ENCODE assay signal across 19 mouse cellular contexts in genomic region chr1:62736455-62737012, GRCm38 (mm10). TPM values are rescaled to one million over a fixed set of nuclear protein-coding genes. Genes with fewer than 3 reads are reported as not detected.
A peak's percentile ranks its signal among the peaks of the same experiment; 100 is the strongest.
DNase-seq lines count a peak whose midpoint lies in the region; ATAC-seq and TF ChIP-seq lines count a peak whose summit lies in the region.
"Had no signal": no experiment of that assay in that cellular context is flagged by ENCODE, and none has a peak within 500 bp of the region (broad histone marks: within the 10 kb centered on the region; RNA-seq: fewer than 3 reads in every experiment).

No protein-coding gene starts in this region.

- 0 out of 2 replicates have a peak, but pooled peaks cover 5% of the 10 kb centered on the region for H3K4me1 ChIP-seq in intestine, embryonic 16.5 days (ENCODE audit: control insufficient read depth, insufficient read depth, low read length)
- no peaks in the 10 kb centered on the region for H3K4me1 ChIP-seq in intestine, postnatal 0 days (replicated peaks; ENCODE audit: control insufficient read depth, insufficient read depth, low read length)
- peaks cover 92% of the 10 kb centered on the region for H3K4me1 ChIP-seq in E14TG2a.4 (replicated peaks; ENCODE audit: low read depth, low read length)
- H3K4me1 ChIP-seq in kidney, adult 2 months (ENCODE audit: control insufficient read depth, insufficient read depth, low read length), result peaks cover 7% of the 10 kb centered on the region; the same call in 1 of the 2 replicates

- TF ChIP-seq CTCF in intestine, postnatal 0 days (IDR thresholded peaks at IDR 0.05; ENCODE audit: low read depth), result no peak
- no peak for TF ChIP-seq CTCF in E14TG2a.4 (conservative IDR thresholded peaks at IDR 0.05; ENCODE audit: low read length)
- TF ChIP-seq CTCF in kidney, adult 2 months (conservative IDR thresholded peaks at IDR 0.05; ENCODE audit: insufficient read depth, insufficient read length, low read depth, low read length), result no peak

- H3K27me3 ChIP-seq in intestine, embryonic 16.5 days (replicated peaks; ENCODE audit: control insufficient read depth, insufficient read depth, low read length), result no peaks in the 10 kb centered on the region
- H3K27me3 ChIP-seq in intestine, postnatal 0 days (replicated peaks; ENCODE audit: control insufficient read depth, insufficient read depth, low read length), result no peaks in the 10 kb centered on the region
- H3K27me3 ChIP-seq in E14TG2a.4 (ENCODE audit: insufficient read depth, low read length), result peaks cover 5% of the 10 kb centered on the region; the same call in 1 of the 2 replicates
- H3K27me3 ChIP-seq in kidney, adult 2 months (replicated peaks; ENCODE audit: control insufficient read depth, insufficient read depth, low read length), result no peaks in the 10 kb centered on the region
- H3K27me3 ChIP-seq: kidney, embryonic 15.5 days had no signal

- H3K9me3 ChIP-seq in intestine, embryonic 16.5 days (ENCODE audit: control insufficient read depth, low read length), result no peaks in the 10 kb centered on the region
- no peaks in the 10 kb centered on the region for H3K9me3 ChIP-seq in intestine, postnatal 0 days (ENCODE audit: control insufficient read depth)
- H3K9me3 ChIP-seq in E14TG2a.4 (ENCODE audit: low read length), result no peaks in the 10 kb centered on the region
- H3K9me3 ChIP-seq: kidney, embryonic 15.5 days had no signal

- H3K9ac ChIP-seq in intestine, embryonic 16.5 days (ENCODE audit: low read depth, low read length), result no peak overlapping the region
- no peak overlapping the region for H3K9ac ChIP-seq in intestine, postnatal 0 days (ENCODE audit: low read depth, low read length)
- H3K9ac ChIP-seq: kidney, embryonic 15.5 days; liver, postnatal 0 days had no signal

- H3K36me3 ChIP-seq in intestine, embryonic 16.5 days (ENCODE audit: control insufficient read depth, insufficient read depth, low read length), result no peaks in the 10 kb centered on the region; the same call in 1 of the 2 replicates
- H3K36me3 ChIP-seq in intestine, postnatal 0 days (ENCODE audit: control insufficient read depth, insufficient read depth), result peaks cover 3% of the 10 kb centered on the region; the same call in 1 of the 2 replicates
- H3K36me3 ChIP-seq in E14TG2a.4 (ENCODE audit: insufficient read depth, low read length) (peaks cover 9% of the 10 kb centered on the region), macrophage (ENCODE audit: inconsistent target) (peaks cover 38% of the 10 kb centered on the region)
- no peaks in the 10 kb centered on the region for H3K36me3 ChIP-seq in kidney, adult 2 months (ENCODE audit: control insufficient read depth, insufficient read depth, low read length)
- H3K36me3 ChIP-seq: kidney, embryonic 15.5 days had no signal

- no peak for ATAC-seq in intestine, embryonic 16.5 days
- ATAC-seq in intestine, postnatal 0 days, result no peak
- no peak for ATAC-seq in cerebellum, adult (ENCODE audit: insufficient number of reproducible peaks, low FRiP score, low TSS enrichment)
- ATAC-seq: forebrain, embryonic 14.5 days; liver, postnatal 0 days had no signal

- 55% methylated on average over 8 of the region's 8 CpGs for WGBS in intestine, embryonic 16.5 days
- WGBS in intestine, postnatal 0 days, result 57% methylated on average over 8 of the region's 8 CpGs
- 81% methylated on average over 8 of the region's 8 CpGs for WGBS in macrophage (ENCODE audit: missing documents)
- WGBS in kidney, adult 2 months, result 62% methylated on average over 8 of the region's 8 CpGs

- peak; percentile 97 for DNase-seq in ZHBTc4 (ENCODE audit: low read depth, low spot score)
- no peak for DNase-seq in thymus, postnatal 36 days
- DNase-seq in kidney, adult 2 months, result no peak
- DNase-seq: adrenal gland, adult 8-10 months; cerebellum, adult 11 months; gastrocnemius, postnatal 10 days; layer of hippocampus, postnatal 36 days; liver, postnatal 0 days; lung, postnatal 14 days; right cerebral cortex, postnatal 4 days; thymus, postnatal 14 days had no signal

- H3K4me2 ChIP-seq in intestine, embryonic 16.5 days (ENCODE audit: low read depth, low read length), result no peak overlapping the region
- no peak overlapping the region for H3K4me2 ChIP-seq in intestine, postnatal 0 days (replicated peaks; ENCODE audit: low read depth)
- H3K4me2 ChIP-seq: kidney, embryonic 15.5 days had no signal

- H3K79me2 ChIP-seq in macrophage (ENCODE audit: inconsistent target), result peaks cover 100% of the 10 kb centered on the region

- 0 out of 2 replicates have a peak overlapping the region, but pooled peaks have one; percentile 7 for H3K27ac ChIP-seq in intestine, embryonic 16.5 days (ENCODE audit: low read length)
- H3K27ac ChIP-seq in intestine, postnatal 0 days (ENCODE audit: low read depth, low read length), result no peak overlapping the region
- 0 out of 2 replicates have a peak overlapping the region, but pooled peaks have one; percentile 13 for H3K27ac ChIP-seq in macrophage
- H3K27ac ChIP-seq in kidney, adult 2 months (ENCODE audit: insufficient read depth, low read depth, low read length), result no peak overlapping the region
- H3K27ac ChIP-seq: kidney, embryonic 15.5 days had no signal

- no peak overlapping the region for H3K4me3 ChIP-seq in intestine, embryonic 16.5 days (ENCODE audit: low read length)
- H3K4me3 ChIP-seq in intestine, postnatal 0 days (ENCODE audit: low read depth, low read length), result no peak overlapping the region
- H3K4me3 ChIP-seq in E14TG2a.4 (replicated peaks; ENCODE audit: low read length) (peak overlapping the region; percentile 32; the same call in 1 of the 2 replicates), macrophage (ENCODE audit: inconsistent target) (no peak overlapping the region)
- H3K4me3 ChIP-seq in kidney, adult 2 months (ENCODE audit: insufficient read depth, low read depth, low read length), result no peak overlapping the region
- H3K4me3 ChIP-seq: kidney, embryonic 15.5 days had no signal

- no peak for TF ChIP-seq POLR2A in kidney, adult 2 months (IDR thresholded peaks at IDR 0.05; ENCODE audit: low read depth, low read length)

RNA-seq across cellular contexts. Expression of gene Nrp2, which starts 33.4 kb away (rescaled TPM):
- polyA plus RNA-seq in intestine, embryonic 16.5 days (2015; fragmentation: Nextera tagmentation; extraction: Ambion mirVana), result 23.0 and 23.7 TPM in 2 replicates
- 11.7 and 12.7 TPM in 2 replicates for polyA plus RNA-seq in intestine, postnatal 0 days (2015; fragmentation: Nextera tagmentation; extraction: Ambion mirVana)
- total RNA-seq in macrophage (2018; cell fraction: chromatin; rRNA removed), result 1,000 to 10,000 TPM in 6 of 26 experiments, 100 to 1,000 TPM in 20; 275 to 1,404 (median 593) TPM
- total RNA-seq in macrophage (2018; cell fraction: cytosol; rRNA removed), result 100 to 1,000 TPM; 170 to 422 (median 277) TPM
- total RNA-seq in macrophage (2018; cell fraction: nucleus; rRNA removed), result 1,000 to 10,000 TPM in 1 of 26 experiments, 100 to 1,000 TPM in 25; 397 to 1,005 (median 731) TPM
- polyA plus RNA-seq in macrophage (2018), result 145 to 272 TPM (median 160 TPM) in 3 replicates
- 16.2 and 17.1 TPM in 2 replicates for polyA plus RNA-seq in kidney, adult 2 months (2012; rRNA removed)
- total RNA-seq: MEL had no signal

Comparison
In these comparisons a context has a peak if more than half of its experiments do, and no peak if none do; other contexts are left out.
1. H3K27ac ChIP-seq: peak in intestine, embryonic 16.5 days (single experiment) and macrophage (single experiment); none in intestine, postnatal 0 days (single experiment) and kidney, adult 2 months (single experiment).